Mouse (Mus musculus) heart, adult 10 weeks (tissue): Measurements from ENCODE around the gene Slc25a11. TPM values are rescaled to one million over a fixed set of nuclear protein-coding genes. Genes with fewer than 3 reads are reported as not detected.

Experiments used
- polyA plus RNA-seq: library from polyadenylated mRNA; stranded (reverse); fragments of 350-450 nt; fragmentation: Illumina TruSeq; extraction: RNeasy Lipid Tissue Mini Kit (QIAGEN cat#74804); gene quantifications from one replicate; pipeline ENCODE4 v1.2.3, GENCODE M21; 2014; ENCODE audit warnings: low read depth, low replicate concordance

Gene Slc25a11
- 630 TPM for polyA plus RNA-seq

DNA sequence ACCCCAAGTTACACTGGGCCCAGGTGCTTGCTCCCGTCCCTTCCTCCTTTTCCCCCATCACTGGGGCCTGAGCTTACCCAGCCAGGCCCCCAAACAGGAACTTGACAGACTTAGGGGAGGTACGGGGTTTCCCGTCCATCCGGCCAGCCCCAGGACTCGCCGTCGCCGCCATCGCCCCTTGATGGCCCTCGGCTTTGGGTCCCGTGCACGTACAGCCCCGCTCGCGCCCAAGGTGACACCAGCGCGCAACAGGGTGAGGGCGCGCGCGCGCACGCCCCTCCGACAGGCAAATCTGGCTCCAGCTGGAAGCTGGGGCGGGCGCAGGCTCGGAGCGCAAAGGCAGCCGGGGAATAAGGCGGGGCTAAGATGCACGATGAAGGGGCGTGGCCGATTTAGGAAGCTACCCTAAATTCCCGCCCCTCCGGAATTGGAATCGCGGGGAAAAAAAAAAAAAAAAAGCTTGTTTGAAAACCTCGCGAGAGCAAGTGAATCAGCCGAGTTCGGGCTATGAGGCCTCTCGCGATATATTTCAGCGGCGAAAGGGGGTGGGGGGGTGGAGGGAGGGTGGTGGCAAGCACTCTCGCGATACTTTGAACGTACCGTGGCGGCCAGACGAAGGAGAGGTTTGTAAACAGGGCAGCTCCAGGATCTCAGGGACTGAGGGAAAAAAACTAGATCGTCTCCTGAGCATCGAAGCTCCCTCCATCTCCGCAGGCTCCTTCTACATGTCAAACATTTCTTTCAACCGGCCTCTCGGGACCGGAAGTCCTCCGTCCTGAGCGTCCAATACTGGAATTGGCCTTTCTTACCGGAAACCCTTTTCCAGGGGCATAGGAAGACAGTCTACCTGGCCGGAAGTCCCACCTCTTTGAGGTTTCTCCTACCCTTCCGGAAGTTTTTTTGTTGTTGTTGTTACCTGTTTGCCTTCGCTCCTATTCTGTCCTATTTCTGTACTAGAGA, at the start of gene Slc25a11, which contains the start of gene Rnf167:
Gene Slc25a11 (minus strand): TSS at position 789 of the 960 bp plus-strand sequence.
Gene Rnf167 (plus strand): TSS at position 545 of the 960 bp plus-strand sequence.

DNA sequence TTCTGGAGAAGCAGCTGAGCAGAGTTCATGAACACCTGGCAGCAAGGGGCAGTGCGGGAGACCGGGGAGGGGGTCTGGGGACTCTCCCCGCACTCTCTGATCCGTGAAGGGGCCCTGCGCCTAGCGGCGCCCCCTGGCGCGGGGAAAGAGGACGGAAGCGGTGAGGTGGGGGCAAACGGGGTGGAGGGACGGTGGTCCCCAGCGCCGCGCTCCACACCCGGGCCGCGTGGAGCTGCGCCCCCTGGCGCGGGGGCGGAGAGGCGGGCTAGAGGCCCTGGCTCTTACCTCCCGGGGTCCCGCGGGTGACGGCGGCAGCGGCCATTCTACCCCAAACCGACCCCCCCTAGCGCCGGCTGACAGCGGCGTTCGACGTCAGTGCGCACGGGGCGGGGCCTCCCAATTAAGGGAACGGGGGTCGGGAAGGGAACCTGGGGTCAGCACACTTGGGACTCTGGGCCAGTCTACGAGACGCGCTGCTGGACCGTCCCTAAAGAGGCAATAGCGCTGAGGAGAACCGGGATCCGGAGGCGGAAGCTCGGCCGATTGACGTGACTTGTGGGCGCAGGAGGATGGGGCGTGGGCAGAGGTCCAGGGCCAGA, 40.4 kb upstream of the Slc25a11 start, which contains the start of gene Camta2:
Gene Camta2 (minus strand): TSS at position 505 of the 599 bp plus-strand sequence.

DNA sequence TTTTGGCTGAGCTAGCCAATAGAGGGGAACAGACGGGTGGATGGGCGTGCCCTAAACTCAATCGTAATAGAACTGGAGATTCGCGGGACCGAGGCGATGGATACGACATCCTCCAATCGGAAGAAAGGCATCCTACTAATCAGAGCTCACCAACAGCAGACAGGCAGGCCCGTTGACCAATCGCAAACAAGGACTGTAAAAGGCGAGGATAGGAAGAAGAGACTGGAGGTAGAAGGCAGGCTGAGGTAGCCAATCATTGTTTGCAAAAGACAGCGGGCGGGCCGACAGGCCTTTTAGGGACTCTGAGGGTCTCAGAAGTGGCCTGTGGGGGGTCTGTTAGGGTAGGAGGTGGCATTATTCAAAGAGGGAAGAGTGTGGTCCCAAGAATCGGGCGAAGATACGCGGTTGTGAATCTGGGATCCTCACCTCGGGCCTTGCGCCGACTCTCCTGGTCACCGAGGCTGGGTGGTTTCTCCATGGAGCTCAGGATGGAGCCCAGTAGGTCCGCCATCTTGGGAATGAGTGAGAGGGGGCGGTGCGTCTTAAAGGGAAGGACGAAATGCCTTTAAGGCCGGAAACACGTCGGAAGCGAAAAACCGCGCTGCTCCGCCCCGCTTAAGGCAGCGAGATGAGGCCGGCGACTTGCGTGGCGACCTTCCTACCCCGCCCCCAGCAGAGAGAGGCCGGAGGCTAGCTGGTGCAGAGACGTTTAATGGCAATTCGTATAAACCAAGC, 21.7 kb upstream of the Slc25a11 start, which contains the start of gene Spag7:
Gene Spag7 (minus strand): TSS at position 646 of the 735 bp plus-strand sequence.

DNA sequence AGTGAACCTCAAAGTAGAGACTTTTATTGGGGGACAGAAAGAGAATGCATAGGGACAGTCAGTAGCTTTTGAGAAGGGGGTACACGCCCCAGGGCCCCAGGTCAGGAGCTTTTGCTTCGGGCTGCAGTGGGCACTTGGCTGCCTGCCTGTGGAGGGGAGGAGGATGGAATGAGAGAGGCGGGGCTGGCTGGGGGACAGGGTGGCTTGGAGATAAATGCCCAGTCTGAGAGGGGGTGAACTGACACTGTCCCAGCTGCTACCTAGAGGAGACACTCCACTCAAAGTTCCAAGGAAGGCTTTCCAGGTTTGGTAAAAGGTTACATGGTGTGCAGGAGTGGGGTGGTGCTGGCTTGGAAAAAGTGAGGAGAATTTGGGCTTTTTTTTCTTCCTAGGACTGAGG, 9.7 kb upstream of the Slc25a11 start, which contains the start of gene Eno3:
Gene Eno3 (plus strand): TSS at position 239 of the 400 bp plus-strand sequence.

DNA sequence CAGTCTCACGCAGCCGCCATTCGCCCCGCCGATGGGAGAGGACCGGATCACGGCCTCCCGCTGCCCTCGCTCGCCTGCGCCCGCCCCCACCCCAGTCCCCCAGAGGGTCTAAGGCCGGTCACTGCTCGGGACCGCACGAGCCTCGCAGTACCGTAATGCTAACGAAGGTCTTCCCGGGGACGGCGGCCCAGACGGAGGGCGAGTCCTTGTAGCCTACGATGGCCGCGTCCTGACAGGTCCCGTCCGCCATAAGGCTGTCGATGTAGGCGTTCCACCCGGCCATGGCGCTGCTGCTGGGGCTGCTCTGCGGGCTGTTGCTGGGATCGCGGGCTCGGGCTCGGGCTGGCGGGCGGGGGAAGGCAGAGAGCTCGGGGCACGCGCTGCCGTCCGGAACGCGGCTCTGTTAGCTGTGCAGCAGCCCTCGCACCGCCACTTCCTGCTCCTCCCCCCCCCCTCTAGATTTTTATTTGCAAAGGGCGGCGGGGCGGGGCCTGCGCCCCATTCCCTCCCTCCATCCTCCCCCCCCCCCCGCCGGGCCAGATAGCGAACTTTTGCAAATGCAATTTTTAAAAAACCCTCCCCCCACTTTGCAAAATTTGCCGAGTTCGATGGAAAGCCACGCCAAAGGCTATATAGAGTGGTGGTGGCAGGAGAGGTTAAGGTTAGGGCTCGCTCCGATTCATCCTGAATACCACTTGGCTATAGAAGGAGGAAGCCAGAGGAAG, 7.1 kb upstream of the Slc25a11 start, which contains the start of gene Pfn1:
Gene Pfn1 (minus strand): TSS at position 447 of the 725 bp plus-strand sequence.

DNA sequence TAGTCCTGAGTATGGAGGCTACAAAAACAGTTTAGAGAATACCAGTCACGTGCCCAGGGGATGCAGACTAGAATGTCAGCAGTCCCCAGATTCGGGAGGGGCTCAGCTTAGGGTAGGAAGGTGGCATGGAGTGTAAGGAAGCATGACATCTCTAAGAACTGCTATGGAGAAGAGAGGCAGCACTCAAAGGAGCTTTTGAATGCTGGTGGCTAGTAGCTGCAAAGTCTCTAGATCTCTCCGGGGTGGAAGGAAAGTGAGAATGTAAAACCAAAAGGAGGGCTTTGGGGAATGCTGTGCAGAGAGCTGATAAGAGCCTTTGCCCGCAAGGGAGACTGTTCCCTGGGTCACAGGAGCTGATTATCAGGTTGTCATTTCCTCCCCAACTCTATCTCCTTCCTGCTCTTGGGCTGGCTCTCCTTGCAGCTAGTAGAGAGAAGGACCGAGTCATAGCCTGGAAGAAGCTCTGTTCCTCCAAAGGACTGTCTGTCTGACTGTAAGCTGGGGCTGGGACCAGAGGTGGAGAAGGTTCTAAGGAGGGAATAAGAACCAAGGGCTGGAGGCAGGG, 8.5 kb downstream of the Slc25a11 start, which contains the start of gene Gp1ba:
Gene Gp1ba (plus strand): TSS at position 409 of the 565 bp plus-strand sequence.

DNA sequence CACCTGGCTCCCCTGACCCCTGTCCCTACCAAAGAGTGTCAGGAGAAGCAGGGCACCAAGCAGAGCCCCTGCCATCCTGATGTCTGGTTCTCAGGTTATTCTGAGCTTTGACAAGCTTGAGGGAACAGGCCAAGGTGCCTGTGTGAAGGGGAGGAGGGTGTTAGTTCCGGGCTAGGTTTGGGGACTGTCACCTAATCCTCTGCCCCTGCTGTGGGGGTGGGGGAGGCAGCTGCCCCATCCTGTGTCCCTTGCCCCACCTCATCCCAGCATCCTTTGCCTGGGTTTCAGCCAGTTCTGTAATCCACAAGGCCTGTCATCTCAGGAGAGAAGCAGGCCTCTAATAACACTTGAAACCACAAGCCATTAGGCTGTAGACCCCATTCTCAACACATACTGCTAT, 28.2 kb downstream of the Slc25a11 start, which contains the start of gene Chrne:
Gene Chrne (minus strand): TSS at position 116 of the 400 bp plus-strand sequence.

DNA sequence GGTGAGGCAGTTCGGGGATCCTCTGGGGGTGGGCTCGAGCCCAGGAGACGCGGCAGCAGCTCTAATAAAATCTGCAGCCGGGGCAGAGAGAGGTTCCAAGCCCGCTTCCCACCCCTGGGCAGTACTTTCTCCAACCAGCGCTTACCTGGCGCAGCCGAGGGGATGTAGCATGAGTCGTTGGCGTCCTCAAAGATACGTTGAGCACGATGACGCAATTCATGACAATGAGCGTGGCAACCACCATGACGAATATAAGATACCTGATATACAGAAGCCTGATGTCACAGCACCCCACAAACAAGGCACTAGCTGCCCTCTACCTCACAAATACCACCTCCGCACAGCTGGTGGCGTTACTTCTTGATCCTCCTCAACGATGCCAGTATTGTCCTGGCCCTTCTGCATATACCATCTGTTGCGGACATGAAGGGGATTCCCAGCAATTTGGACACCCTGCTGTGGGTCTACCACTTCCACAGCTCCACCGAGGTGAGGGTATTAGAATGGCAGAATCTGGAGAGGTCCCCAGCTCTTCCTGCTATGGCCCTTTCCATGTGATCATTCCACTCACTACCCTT, 31.7 kb downstream of the Slc25a11 start, which contains the start of gene 4930544D05Rik:
Gene 4930544D05Rik (plus strand): TSS at position 333 of the 578 bp plus-strand sequence.

Other genes with a start within 250 kb of the Slc25a11 start
- gene Pelp1, start 237.4 kb downstream of the Slc25a11 start, polyA plus RNA-seq, result 13.6 TPM
- gene Arrb2, start 214.8 kb downstream of the Slc25a11 start, polyA plus RNA-seq, result 15.8 TPM
- 9.5 TPM for gene Med11, start 195.6 kb downstream of the Slc25a11 start, polyA plus RNA-seq
- 2.3 TPM for gene Zmynd15, start 188.0 kb downstream of the Slc25a11 start, polyA plus RNA-seq
- 12.2 TPM for gene Cxcl16, start 187.5 kb downstream of the Slc25a11 start, polyA plus RNA-seq
- gene Tm4sf5, start 142.2 kb downstream of the Slc25a11 start, polyA plus RNA-seq, result 4.7 TPM
- not detected for gene Vmo1, start 132.9 kb downstream of the Slc25a11 start, polyA plus RNA-seq
- not detected for gene Gltpd2, start 128.3 kb downstream of the Slc25a11 start, polyA plus RNA-seq
- gene Psmb6, start 122.1 kb downstream of the Slc25a11 start, polyA plus RNA-seq, result 275 TPM
- gene Gm40193, start 114.5 kb downstream of the Slc25a11 start, polyA plus RNA-seq, result not detected
- gene Pld2, start 107.4 kb downstream of the Slc25a11 start, polyA plus RNA-seq, result 7.4 TPM
- gene Mink1, start 84.6 kb downstream of the Slc25a11 start, polyA plus RNA-seq, result 34.3 TPM
- not detected for gene 4930544D05Rik, start 31.6 kb downstream of the Slc25a11 start, polyA plus RNA-seq
- not detected for gene Chrne, start 28.3 kb downstream of the Slc25a11 start, polyA plus RNA-seq
- not detected for gene Gp1ba, start 8.4 kb downstream of the Slc25a11 start, polyA plus RNA-seq
- gene Rnf167, start 244 bp downstream of the Slc25a11 start, polyA plus RNA-seq, result 66.5 TPM
- 286 TPM for gene Pfn1, start 7.2 kb upstream of the Slc25a11 start, polyA plus RNA-seq
- 1,559 TPM for gene Eno3, start 9.7 kb upstream of the Slc25a11 start, polyA plus RNA-seq
- gene Spag7, start 21.9 kb upstream of the Slc25a11 start, polyA plus RNA-seq, result 134 TPM
- gene Camta2, start 40.6 kb upstream of the Slc25a11 start, polyA plus RNA-seq, result 29.5 TPM
- gene Inca1, start 52.7 kb upstream of the Slc25a11 start, polyA plus RNA-seq, result 11.4 TPM
- gene Kif1c, start 53.1 kb upstream of the Slc25a11 start, polyA plus RNA-seq, result 315 TPM
- gene Zfp3, start 116.7 kb upstream of the Slc25a11 start, polyA plus RNA-seq, result 9.2 TPM
- not detected for gene Scimp, start 165.1 kb upstream of the Slc25a11 start, polyA plus RNA-seq
- gene Rabep1, start 197.3 kb upstream of the Slc25a11 start, polyA plus RNA-seq, result 25.0 TPM